Mouse (Mus musculus): ENCODE results near the gene Tmem201. TPM values are rescaled to one million over a fixed set of nuclear protein-coding genes. Genes with fewer than 3 reads are reported as not detected.

Gene Tmem201
- polyA plus RNA-seq, 1 experiment, result 15.7 TPM

- Histone ChIP-seq H3K4me1 (ENCODE audit: control insufficient read depth, insufficient read depth, low read length) (no peaks in the 10 kb centered on the region), H3K27ac (ENCODE audit: control insufficient read depth, insufficient read depth, low read depth, low read length) (no peak overlapping the region), H3K36me3 (ENCODE audit: control insufficient read depth, insufficient read depth, low read length) (0 out of 2 replicates have a peak, but pooled peaks cover 1% of the 10 kb centered on the region), H3K27me3 (ENCODE audit: control insufficient read depth, insufficient read depth, low read length) (no peaks in the 10 kb centered on the region), H3K4me3 (ENCODE audit: control insufficient read depth, low read depth, low read length) (no peak overlapping the region)
- TF ChIP-seq POLR2A (IDR thresholded peaks at IDR 0.05; ENCODE audit: control insufficient read depth, low read depth, low read length) (no peak), CTCF (IDR thresholded peaks at IDR 0.05; ENCODE audit: control insufficient read depth, insufficient read depth, insufficient replicate concordance, low read depth, low read length) (no peak)
Measured at GRCm38 (mm10) chr4:149749003-149749662, 11.3 kb upstream of the Tmem201 start.

GRCm38 (mm10) chr4:149744119-149744518 is 6.3 kb upstream of the Tmem201 start:
- no peak overlapping the region for H3K4me3 ChIP-seq (ENCODE audit: control insufficient read depth, low read depth, low read length)
- H3K27ac ChIP-seq (ENCODE audit: control insufficient read depth, insufficient read depth, low read depth, low read length), result no peak overlapping the region
- no peaks in the 10 kb centered on the region for H3K27me3 ChIP-seq (ENCODE audit: control insufficient read depth, insufficient read depth, low read length)
- H3K4me1 ChIP-seq (ENCODE audit: control insufficient read depth, insufficient read depth, low read length), result no peaks in the 10 kb centered on the region
- 0 out of 2 replicates have a peak, but pooled peaks cover 1% of the 10 kb centered on the region for H3K36me3 ChIP-seq (ENCODE audit: control insufficient read depth, insufficient read depth, low read length)
- TF ChIP-seq CTCF (IDR thresholded peaks at IDR 0.05; ENCODE audit: control insufficient read depth, insufficient read depth, insufficient replicate concordance, low read depth, low read length), result no peak
- TF ChIP-seq POLR2A (IDR thresholded peaks at IDR 0.05; ENCODE audit: control insufficient read depth, low read depth, low read length), result no peak

- Histone ChIP-seq H3K36me3 (ENCODE audit: control insufficient read depth, insufficient read depth, low read length) (no peaks in the 10 kb centered on the region), H3K27me3 (ENCODE audit: control insufficient read depth, insufficient read depth, low read length) (no peaks in the 10 kb centered on the region), H3K4me3 (ENCODE audit: control insufficient read depth, low read depth, low read length) (no peak overlapping the region), H3K4me1 (ENCODE audit: control insufficient read depth, insufficient read depth, low read length) (peaks cover 4% of the 10 kb centered on the region), H3K27ac (ENCODE audit: control insufficient read depth, insufficient read depth, low read depth, low read length) (no peak overlapping the region)
- TF ChIP-seq POLR2A (IDR thresholded peaks at IDR 0.05; ENCODE audit: control insufficient read depth, low read depth, low read length) (no peak), CTCF (IDR thresholded peaks at IDR 0.05; ENCODE audit: control insufficient read depth, insufficient read depth, insufficient replicate concordance, low read depth, low read length) (no peak)
Measured at GRCm38 (mm10) chr4:149742011-149742530, 4.2 kb upstream of the Tmem201 start.

- Histone ChIP-seq H3K4me1 (ENCODE audit: control insufficient read depth, insufficient read depth, low read length) (peaks cover 10% of the 10 kb centered on the region), H3K27ac (ENCODE audit: control insufficient read depth, insufficient read depth, low read depth, low read length) (no peak overlapping the region), H3K36me3 (ENCODE audit: control insufficient read depth, insufficient read depth, low read length) (no peaks in the 10 kb centered on the region), H3K27me3 (ENCODE audit: control insufficient read depth, insufficient read depth, low read length) (no peaks in the 10 kb centered on the region), H3K4me3 (ENCODE audit: control insufficient read depth, low read depth, low read length) (no peak overlapping the region)
- no peak for TF ChIP-seq POLR2A (IDR thresholded peaks at IDR 0.05; ENCODE audit: control insufficient read depth, low read depth, low read length)
- TF ChIP-seq CTCF (IDR thresholded peaks at IDR 0.05; ENCODE audit: control insufficient read depth, insufficient read depth, insufficient replicate concordance, low read depth, low read length), result no peak
Measured at GRCm38 (mm10) chr4:149740301-149740700, 2.5 kb upstream of the Tmem201 start.

- H3K36me3 ChIP-seq (ENCODE audit: control insufficient read depth, insufficient read depth, low read length), result no peaks in the 10 kb centered on the region
- no peak overlapping the region for H3K27ac ChIP-seq (ENCODE audit: control insufficient read depth, insufficient read depth, low read depth, low read length)
- peaks cover 10% of the 10 kb centered on the region for H3K4me1 ChIP-seq (ENCODE audit: control insufficient read depth, insufficient read depth, low read length)
- H3K27me3 ChIP-seq (ENCODE audit: control insufficient read depth, insufficient read depth, low read length), result no peaks in the 10 kb centered on the region
- TF ChIP-seq POLR2A (IDR thresholded peaks at IDR 0.05; ENCODE audit: control insufficient read depth, low read depth, low read length) (no peak), CTCF (IDR thresholded peaks at IDR 0.05; ENCODE audit: control insufficient read depth, insufficient read depth, insufficient replicate concordance, low read depth, low read length) (no peak)
- no peak overlapping the region for H3K4me3 ChIP-seq (ENCODE audit: control insufficient read depth, low read depth, low read length)
Measured at GRCm38 (mm10) chr4:149739478-149739877, 1.6 kb upstream of the Tmem201 start.

GRCm38 (mm10) chr4:149736581-149736980 is 1.3 kb downstream of the Tmem201 start:
- Histone ChIP-seq H3K4me3 (ENCODE audit: control insufficient read depth, low read depth, low read length) (no peak overlapping the region), H3K36me3 (ENCODE audit: control insufficient read depth, insufficient read depth, low read length) (no peaks in the 10 kb centered on the region), H3K4me1 (ENCODE audit: control insufficient read depth, insufficient read depth, low read length) (peaks cover 10% of the 10 kb centered on the region), H3K27me3 (ENCODE audit: control insufficient read depth, insufficient read depth, low read length) (no peaks in the 10 kb centered on the region), H3K27ac (ENCODE audit: control insufficient read depth, insufficient read depth, low read depth, low read length) (no peak overlapping the region)
- TF ChIP-seq CTCF (IDR thresholded peaks at IDR 0.05; ENCODE audit: control insufficient read depth, insufficient read depth, insufficient replicate concordance, low read depth, low read length), result no peak
- TF ChIP-seq POLR2A (IDR thresholded peaks at IDR 0.05; ENCODE audit: control insufficient read depth, low read depth, low read length), result no peak

- Histone ChIP-seq H3K4me3 (ENCODE audit: control insufficient read depth, low read depth, low read length) (no peak overlapping the region), H3K27ac (ENCODE audit: control insufficient read depth, insufficient read depth, low read depth, low read length) (no peak overlapping the region), H3K4me1 (ENCODE audit: control insufficient read depth, insufficient read depth, low read length) (peaks cover 10% of the 10 kb centered on the region), H3K36me3 (ENCODE audit: control insufficient read depth, insufficient read depth, low read length) (no peaks in the 10 kb centered on the region), H3K27me3 (ENCODE audit: control insufficient read depth, insufficient read depth, low read length) (no peaks in the 10 kb centered on the region)
- TF ChIP-seq POLR2A (IDR thresholded peaks at IDR 0.05; ENCODE audit: control insufficient read depth, low read depth, low read length), result no peak
- no peak for TF ChIP-seq CTCF (IDR thresholded peaks at IDR 0.05; ENCODE audit: control insufficient read depth, insufficient read depth, insufficient replicate concordance, low read depth, low read length)
Measured at GRCm38 (mm10) chr4:149735624-149736250, 2.1 kb downstream of the Tmem201 start.
